Mouse (Mus musculus) embryonic facial prominence, embryonic 11.5 days (tissue): ENCODE measurements at regions not wholly inside any gene's neighbourhood (a gene's known extent, or its start where the extent isn't known, plus 50 kb on each side); places are given as distances from the start of the nearest gene placed in this dataset.
A peak's percentile ranks its signal among the peaks of the same experiment; 100 is the strongest.

ENCODE experiments used
- ATAC-seq: fragments of 200-750 bp; cut with Nextera tagmentation; replicated peaks from 2 replicates; pipeline ENCODE4 v1.8.0; 2017; ENCODE audit warnings: low read depth; ENCODE audit not compliant: insufficient number of reproducible peaks, low FRiP score, low TSS enrichment
- DNase-seq: peaks from one replicate; pipeline ENCODE4 v3.0.0-alpha.2; 2015; ENCODE audit warnings: low spot score
- H3K27ac ChIP-seq: fragments of 300-500 bp; sonication (generic); replicated peaks from 2 replicates; pipeline ENCODE4 v1.5.1; 2014; ENCODE audit warnings: mild to moderate bottlenecking, low read depth, low read length, control low read depth
- H3K27me3 ChIP-seq: fragments of 300-500 bp; sonication (generic); 2 replicates; pipeline ENCODE4 v1.6.1; 2014; ENCODE audit warnings: mild to moderate bottlenecking, low read length, moderate library complexity, mixed read lengths; ENCODE audit not compliant: control insufficient read depth, insufficient read depth
- H3K36me3 ChIP-seq: fragments of 300-500 bp; sonication (generic); replicated peaks from 2 replicates; pipeline ENCODE4 v1.6.1; 2014; ENCODE audit warnings: low read depth, mild to moderate bottlenecking, low read length, moderate library complexity, mixed read lengths; ENCODE audit not compliant: control insufficient read depth, insufficient read depth
- H3K4me1 ChIP-seq: fragments of 300-500 bp; sonication (generic); 2 replicates; pipeline ENCODE4 v1.6.1; 2014; ENCODE audit warnings: low read length, mixed read lengths; ENCODE audit not compliant: control insufficient read depth, insufficient read depth
- H3K4me2 ChIP-seq: fragments of 300-500 bp; sonication (generic); 2 replicates; pipeline ENCODE4 v1.6.1; 2014; ENCODE audit warnings: low read depth, mild to moderate bottlenecking, control low read depth, low read length, moderate library complexity
- H3K4me3 ChIP-seq: fragments of 300-500 bp; sonication (generic); 2 replicates; pipeline ENCODE4 v1.5.1; 2014; ENCODE audit warnings: low read depth, low read length, control low read depth
- H3K9ac ChIP-seq: fragments of 300-500 bp; sonication (generic); replicated peaks from 2 replicates; pipeline ENCODE4 v1.6.1; 2014; ENCODE audit warnings: mild to moderate bottlenecking, control low read depth, low read length
- H3K9me3 ChIP-seq: fragments of 300-500 bp; sonication (generic); replicated peaks from 2 replicates; pipeline ENCODE4 v1.6.1; 2016; ENCODE audit warnings: mild to moderate bottlenecking, low read length, inconsistent platforms, mixed read lengths; ENCODE audit not compliant: control insufficient read depth
- WGBS: fragments of 180-500 bp; shearing (Covaris S2); extraction: QIAGEN DNeasy Blood & Tissue Kit; methylation state at CpG from one replicate; pipeline ENCODE4 v1.1.7; 2014; 5-methylcytosine and 5-hydroxymethylcytosine counted together

DNA sequence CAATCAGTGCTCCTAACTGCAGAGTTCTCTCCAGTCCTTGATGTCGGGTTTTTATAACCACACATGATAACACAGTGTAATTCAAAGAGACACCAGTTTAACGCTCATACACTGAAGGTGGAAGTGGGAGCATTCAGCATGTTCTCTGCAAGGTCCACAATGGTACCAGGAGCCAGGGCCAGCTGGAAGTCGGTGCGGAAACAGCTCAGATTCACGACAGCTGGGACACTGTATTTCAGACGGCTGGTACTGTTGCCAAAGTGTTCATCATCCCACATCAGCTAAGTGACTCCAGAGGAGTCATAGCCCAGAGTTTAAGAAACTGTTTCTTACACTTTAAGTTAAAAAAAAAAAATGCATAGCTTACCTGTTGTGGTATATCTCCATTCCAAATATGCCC is 391.2 kb downstream of the Cdh26 start:
- H3K27ac ChIP-seq = no peak overlapping the region
- ATAC-seq = no peak
- no peak overlapping the region for H3K9ac ChIP-seq
- H3K27me3 ChIP-seq = no peaks in the 10 kb centered on the region
- H3K4me1 ChIP-seq = no peaks in the 10 kb centered on the region
- H3K9me3 ChIP-seq = no peaks in the 10 kb centered on the region
- H3K4me2 ChIP-seq = no peak overlapping the region
- H3K36me3 ChIP-seq = no peaks in the 10 kb centered on the region
- DNase-seq = no peak
- H3K4me3 ChIP-seq = no peak overlapping the region
- WGBS = 88% methylated on average over 6 of the region's 6 CpGs

DNA sequence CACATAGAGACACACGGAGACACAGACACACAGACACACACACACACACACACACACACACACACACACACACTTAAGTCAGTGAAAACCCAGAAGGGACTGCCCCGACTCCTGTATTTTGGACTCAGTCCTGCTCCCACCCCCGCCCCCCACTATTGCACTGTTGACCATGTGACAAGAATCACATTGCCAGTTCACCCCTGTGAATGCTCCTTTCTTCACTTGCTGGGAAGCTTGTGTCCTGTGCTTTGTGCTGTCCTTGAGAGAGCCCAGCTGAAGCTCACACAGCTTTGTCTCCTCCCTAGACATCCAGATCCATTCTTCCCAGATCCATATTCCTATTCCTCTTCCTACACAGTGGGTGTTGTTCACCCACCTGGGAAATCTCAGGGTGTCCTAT is 400.0 kb downstream of the Cdh26 start:
- WGBS = 85% methylated on average over 3 of the region's 3 CpGs
- no peaks in the 10 kb centered on the region for H3K27me3 ChIP-seq
- DNase-seq (no peak), ATAC-seq (no peak)
- no peak overlapping the region for H3K27ac ChIP-seq
- H3K36me3 ChIP-seq = no peaks in the 10 kb centered on the region
- H3K9ac ChIP-seq = no peak overlapping the region
- no peaks in the 10 kb centered on the region for H3K9me3 ChIP-seq
- no peak overlapping the region for H3K4me3 ChIP-seq
- H3K4me1 ChIP-seq = no peaks in the 10 kb centered on the region
- no peak overlapping the region for H3K4me2 ChIP-seq

- H3K9ac ChIP-seq = no peak overlapping the region
- no peaks in the 10 kb centered on the region for H3K36me3 ChIP-seq
- 89% methylated on average over 7 of the region's 7 CpGs for whole genome bisulfite sequencing
- H3K4me1 ChIP-seq = no peaks in the 10 kb centered on the region
- H3K9me3 ChIP-seq = no peaks in the 10 kb centered on the region
- no peak for ATAC-seq
- no peak overlapping the region for H3K27ac ChIP-seq
- no peak for DNase-seq
- H3K4me2 ChIP-seq = no peak overlapping the region
- no peaks in the 10 kb centered on the region for H3K27me3 ChIP-seq
- H3K4me3 ChIP-seq = no peak overlapping the region
Observed at GRCm38 (mm10) chr2:178834986-178835385, 404.7 kb downstream of the Cdh26 start.

- ATAC-seq (no peak), DNase-seq (peak; percentile 45)
- Histone ChIP-seq H3K9me3 (no peaks in the 10 kb centered on the region), H3K27ac (no peak overlapping the region), H3K4me3 (no peak overlapping the region), H3K27me3 (no peaks in the 10 kb centered on the region), H3K4me2 (no peak overlapping the region), H3K9ac (no peak overlapping the region), H3K4me1 (no peaks in the 10 kb centered on the region), H3K36me3 (no peaks in the 10 kb centered on the region)
- 20% methylated on average over 6 of the region's 6 CpGs for WGBS
Observed at GRCm38 (mm10) chr2:178838571-178838970, 408.2 kb downstream of the Cdh26 start.

DNA sequence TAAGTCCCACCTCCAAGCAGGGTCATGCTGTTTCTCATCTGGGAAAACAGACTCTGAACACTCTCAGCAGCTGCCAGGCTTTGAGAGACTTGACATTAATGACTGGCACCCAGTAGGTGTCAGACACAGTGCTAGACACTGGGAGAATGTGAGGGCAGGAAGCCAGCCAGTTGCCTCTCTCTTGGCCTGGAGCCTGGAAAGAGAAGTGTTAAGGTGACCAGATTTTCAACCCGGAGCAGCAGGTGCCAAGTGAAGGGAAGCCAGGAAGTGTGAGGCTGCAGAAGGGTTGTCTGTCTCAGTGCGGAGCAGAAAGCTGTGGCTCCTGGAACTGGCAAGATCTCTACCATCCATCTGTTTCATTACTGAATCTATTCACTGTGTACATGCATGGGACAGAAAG is 410.6 kb downstream of the Cdh26 start:
- H3K27ac ChIP-seq = no peak overlapping the region
- no peak overlapping the region for H3K9ac ChIP-seq
- H3K9me3 ChIP-seq = no peaks in the 10 kb centered on the region
- 80% methylated on average over 2 of the region's 2 CpGs for WGBS
- H3K4me3 ChIP-seq = no peak overlapping the region
- ATAC-seq (no peak), DNase-seq (no peak)
- H3K4me1 ChIP-seq = no peaks in the 10 kb centered on the region
- H3K27me3 ChIP-seq = no peaks in the 10 kb centered on the region
- H3K36me3 ChIP-seq = no peaks in the 10 kb centered on the region
- no peak overlapping the region for H3K4me2 ChIP-seq

DNA sequence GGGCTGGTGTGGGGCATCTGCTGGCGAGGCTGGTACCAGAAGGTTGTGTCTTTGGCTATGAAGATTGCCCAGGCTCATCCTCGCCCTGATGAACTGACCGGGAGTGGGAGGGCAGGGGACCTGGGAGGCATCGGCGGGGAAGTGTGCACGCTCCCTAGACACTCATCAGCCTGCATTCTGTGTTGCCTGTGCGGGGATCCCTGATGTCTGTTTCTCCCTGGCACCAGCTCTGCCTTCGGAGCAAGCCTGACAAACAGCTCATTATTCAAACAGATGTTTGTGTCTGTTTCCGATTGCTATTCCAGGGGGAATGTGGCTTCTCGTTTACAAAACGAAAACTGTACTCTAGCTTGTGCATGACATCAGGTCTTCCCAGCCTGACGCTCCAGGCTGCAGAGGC is 412.3 kb downstream of the Cdh26 start:
- Histone ChIP-seq H3K4me3 (no peak overlapping the region), H3K36me3 (no peaks in the 10 kb centered on the region), H3K4me2 (no peak overlapping the region), H3K27ac (no peak overlapping the region), H3K9me3 (no peaks in the 10 kb centered on the region), H3K27me3 (no peaks in the 10 kb centered on the region), H3K4me1 (no peaks in the 10 kb centered on the region), H3K9ac (no peak overlapping the region)
- WGBS = 58% methylated on average over 12 of the region's 12 CpGs
- ATAC-seq (no peak), DNase-seq (no peak)

GRCm38 (mm10) chr2:178843458-178843857 is 413.1 kb downstream of the Cdh26 start:
- Histone ChIP-seq H3K4me2 (no peak overlapping the region), H3K36me3 (no peaks in the 10 kb centered on the region), H3K9me3 (no peaks in the 10 kb centered on the region), H3K4me1 (no peaks in the 10 kb centered on the region), H3K9ac (no peak overlapping the region), H3K27me3 (no peaks in the 10 kb centered on the region), H3K4me3 (no peak overlapping the region), H3K27ac (no peak overlapping the region)
- no peak for ATAC-seq
- DNase-seq = no peak
- 86% methylated on average over 3 of the region's 3 CpGs for WGBS

GRCm38 (mm10) chr2:178844561-178844960 is 414.2 kb downstream of the Cdh26 start:
- Histone ChIP-seq H3K9ac (no peak overlapping the region), H3K36me3 (no peaks in the 10 kb centered on the region), H3K27ac (no peak overlapping the region), H3K4me1 (no peaks in the 10 kb centered on the region), H3K27me3 (no peaks in the 10 kb centered on the region), H3K4me2 (no peak overlapping the region), H3K4me3 (no peak overlapping the region), H3K9me3 (no peaks in the 10 kb centered on the region)
- 91% methylated on average over 4 of the region's 4 CpGs for WGBS
- ATAC-seq = no peak
- DNase-seq = no peak
